Mouse (Mus musculus): ENCODE results near the gene Ddx46.

DNA sequence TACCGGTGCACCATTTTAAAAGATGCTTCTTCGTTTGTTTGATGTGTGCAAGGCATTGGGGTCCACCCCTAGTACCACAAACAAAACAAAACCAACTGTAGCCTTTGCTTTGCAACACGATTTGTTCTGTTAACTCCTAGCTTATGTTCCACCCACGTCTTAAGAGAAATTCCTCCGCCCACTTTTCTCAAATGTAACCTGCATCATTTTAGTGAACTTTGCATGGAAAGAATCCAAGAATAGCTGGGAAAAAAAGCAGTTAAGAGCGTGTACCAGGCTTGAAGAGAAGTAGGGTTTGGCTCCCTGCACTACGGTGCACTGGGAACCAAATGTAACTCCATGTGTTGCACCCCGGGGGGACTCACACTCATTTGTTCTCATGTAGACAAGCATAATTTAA is 59.3 kb downstream of the Ddx46 start:
- TF ChIP-seq CTCF (conservative IDR thresholded peaks at IDR 0.05; ENCODE audit: low read length), result no peak
- TF ChIP-seq NANOG (IDR thresholded peaks at IDR 0.05; ENCODE audit: borderline replicate concordance, low read length), result no peak
